Mouse (Mus musculus): ENCODE measurements around the gene Olfr224.
"Not testable (repeated sequence)": the region's sequence is repeated elsewhere in the genome, so short reads cannot be mapped to it uniquely, and the experiment has no call there.

Olfr224 gene

DNA sequence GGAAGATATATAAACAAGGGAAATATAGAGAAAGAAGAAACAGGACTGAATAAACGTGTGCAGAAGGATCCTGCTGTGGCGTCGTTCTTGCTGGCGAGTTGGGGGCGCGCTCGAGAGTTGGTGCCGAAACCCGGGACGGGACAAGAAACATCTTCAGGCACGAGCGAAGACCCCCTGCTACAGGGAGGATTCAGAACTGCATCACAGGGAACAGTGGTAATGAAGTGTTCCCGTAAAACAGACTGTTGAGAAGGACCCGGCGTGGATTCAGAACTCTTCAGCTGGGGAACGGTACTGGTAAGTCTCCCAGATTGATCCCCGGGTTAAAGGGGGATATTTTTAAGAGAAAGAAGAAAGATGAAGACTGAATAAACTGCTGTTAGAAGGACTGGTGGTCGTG, 51.4 kb downstream of the Olfr224 start:
- not testable (repeated sequence) for DNase-seq (ENCODE audit: inconsistent ontology term)

Measured in Muller cell, postnatal 12 days (primary cell).